Mouse (Mus musculus) hindbrain, postnatal 0 days (tissue): ENCODE measurements around the gene Chst15. TPM values are rescaled to one million over a fixed set of nuclear protein-coding genes. Genes with fewer than 3 reads are reported as not detected.

Experiments
- ATAC-seq: fragments of 200-750 bp; cut with Nextera tagmentation; 2 replicates; pipeline ENCODE4 v1.8.0; 2017; ENCODE audit warnings: mild to moderate bottlenecking, moderate TSS enrichment, moderate library complexity
- DNase-seq: peaks from one replicate; pipeline ENCODE4 v3.0.0-alpha.2; 2015; ENCODE audit warnings: low spot score
- H3K27ac ChIP-seq: fragments of 300-500 bp; sonication (generic); 2 replicates; pipeline ENCODE4 v1.5.1; 2014; ENCODE audit warnings: mild to moderate bottlenecking
- H3K27me3 ChIP-seq: fragments of 300-500 bp; sonication (generic); 2 replicates; pipeline ENCODE4 v1.6.1; 2014; ENCODE audit warnings: low read length, mixed read lengths; ENCODE audit not compliant: insufficient read depth
- H3K36me3 ChIP-seq: fragments of 300-500 bp; sonication (generic); 2 replicates; pipeline ENCODE4 v1.6.1; 2014; ENCODE audit warnings: low read length, mixed read lengths; ENCODE audit not compliant: insufficient read depth
- H3K4me1 ChIP-seq: fragments of 300-500 bp; sonication (generic); 2 replicates; pipeline ENCODE4 v1.6.1; 2014; ENCODE audit warnings: antibody characterized with exemption, low read length, mixed read lengths; ENCODE audit not compliant: insufficient read depth
- H3K4me2 ChIP-seq: fragments of 300-500 bp; sonication (generic); 2 replicates; pipeline ENCODE4 v1.6.1; 2014; ENCODE audit warnings: low read depth, mild to moderate bottlenecking, low read length, moderate library complexity, mixed read lengths
- H3K4me3 ChIP-seq: fragments of 300-500 bp; sonication (generic); 2 replicates; pipeline ENCODE4 v1.5.1; 2014; ENCODE audit warnings: low read length
- H3K9ac ChIP-seq: fragments of 300-500 bp; sonication (generic); replicated peaks from 2 replicates; pipeline ENCODE4 v1.6.1; 2014; ENCODE audit warnings: mild to moderate bottlenecking, low read length, moderate library complexity, mixed read lengths
- H3K9me3 ChIP-seq: fragments of 300-500 bp; sonication (generic); 2 replicates; pipeline ENCODE4 v1.6.1; 2016; ENCODE audit warnings: low read length, mixed read lengths
- CTCF ChIP-seq: IDR thresholded peaks from 2 replicates; pipeline ENCODE4 v1.5.1; 2016; ENCODE audit warnings: antibody characterized with exemption, control low read depth, low read depth
- WGBS: fragments of 180-500 bp; shearing (Covaris S2); extraction: QIAGEN DNeasy Blood & Tissue Kit; methylation state at CpG from one replicate; pipeline ENCODE4 v1.1.7; 2014; 5-methylcytosine and 5-hydroxymethylcytosine counted together
- polyA plus RNA-seq: library from polyadenylated mRNA; unstranded; fragments of >200 nt; fragmentation: Nextera tagmentation; extraction: Ambion mirVana; gene quantifications from 2 replicates; pipeline ENCODE4 v1.2.1, GENCODE M21; 2015
- total RNA-seq: library from RNA; depleted of rRNA; stranded (reverse); fragments of >200 nt; gene quantifications from 2 replicates; pipeline ENCODE4 v1.2.3, GENCODE M21; 2014

The Chst15 gene
- total and polyA plus RNA-seq, 2 experiments from 2014 or later, result 16.7 to 32.6 TPM

DNA sequence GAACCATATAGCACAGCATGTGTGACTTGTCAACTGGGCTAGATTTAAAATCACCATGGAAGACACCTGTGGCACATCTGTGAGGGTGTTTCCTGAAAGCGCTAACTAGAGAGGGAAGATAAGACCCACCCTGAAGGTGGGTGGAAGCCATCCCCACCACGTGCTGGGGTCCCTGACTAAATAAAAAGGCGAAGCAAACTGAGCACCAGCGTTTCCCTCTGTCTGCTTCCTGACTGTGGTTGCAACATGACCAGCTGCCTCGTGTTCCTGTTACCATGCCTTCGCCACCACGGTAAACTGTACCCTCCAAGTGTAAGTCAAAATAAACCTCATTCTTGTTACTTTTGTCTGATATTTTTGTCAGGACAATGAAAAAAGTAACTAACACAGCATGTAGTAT, 13.0 kb downstream of the Chst15 start:
- H3K27ac ChIP-seq, result no peak overlapping the region
- ATAC-seq, result no peak
- no peak for DNase-seq
- H3K9ac ChIP-seq, result no peak overlapping the region
- H3K4me1 ChIP-seq, result 0 out of 2 replicates have a peak, but pooled peaks cover 8% of the 10 kb centered on the region
- no peaks in the 10 kb centered on the region for H3K36me3 ChIP-seq
- H3K9me3 ChIP-seq, result no peaks in the 10 kb centered on the region
- H3K4me3 ChIP-seq, result no peak overlapping the region
- no peaks in the 10 kb centered on the region for H3K27me3 ChIP-seq
- no peak for TF ChIP-seq CTCF
- 73% methylated on average over 7 of the region's 7 CpGs for WGBS
- no peak overlapping the region for H3K4me2 ChIP-seq

- no peak for DNase-seq
- H3K4me1 ChIP-seq, result 0 out of 2 replicates have a peak, but pooled peaks cover 8% of the 10 kb centered on the region
- WGBS, result 66% methylated on average over 8 of the region's 8 CpGs
Observed at GRCm38 (mm10) chr7:132302508-132303241, 14.4 kb downstream of the Chst15 start.

GRCm38 (mm10) chr7:132299661-132300210, 17.3 kb downstream of the Chst15 start:
- ATAC-seq (no peak), DNase-seq (no peak)
- no peak for TF ChIP-seq CTCF
- Histone ChIP-seq H3K9ac (no peak overlapping the region), H3K4me2 (no peak overlapping the region), H3K4me1 (0 out of 2 replicates have a peak, but pooled peaks cover 6% of the 10 kb centered on the region), H3K9me3 (no peaks in the 10 kb centered on the region), H3K36me3 (no peaks in the 10 kb centered on the region), H3K27ac (no peak overlapping the region), H3K27me3 (no peaks in the 10 kb centered on the region), H3K4me3 (no peak overlapping the region)
- 57% methylated on average over 5 of the region's 5 CpGs for WGBS

More at GRCm38 (mm10) chr7:132302508-132303241, 14.4 kb downstream of the Chst15 start:
- Histone ChIP-seq H3K27ac (no peak overlapping the region), H3K27me3 (no peaks in the 10 kb centered on the region), H3K36me3 (no peaks in the 10 kb centered on the region), H3K4me2 (no peak overlapping the region), H3K9ac (no peak overlapping the region), H3K4me3 (no peak overlapping the region), H3K9me3 (no peaks in the 10 kb centered on the region)
- no peak for ATAC-seq
- TF ChIP-seq CTCF, result no peak

- Histone ChIP-seq H3K4me1 (0 out of 2 replicates have a peak, but pooled peaks cover 4% of the 10 kb centered on the region), H3K9me3 (no peaks in the 10 kb centered on the region), H3K4me3 (no peak overlapping the region), H3K36me3 (no peaks in the 10 kb centered on the region), H3K27ac (no peak overlapping the region), H3K27me3 (no peaks in the 10 kb centered on the region), H3K9ac (no peak overlapping the region), H3K4me2 (no peak overlapping the region)
- TF ChIP-seq CTCF, result no peak
- ATAC-seq, result 0 out of 2 replicates have a peak, but pooled peaks have one; percentile 40
- no peak for DNase-seq
- 77% methylated on average over 7 of the region's 7 CpGs for WGBS
Observed at GRCm38 (mm10) chr7:132298412-132298990, 18.5 kb downstream of the Chst15 start.

- Histone ChIP-seq H3K9me3 (no peaks in the 10 kb centered on the region), H3K36me3 (no peaks in the 10 kb centered on the region), H3K4me1 (no peaks in the 10 kb centered on the region), H3K27ac (no peak overlapping the region), H3K4me3 (no peak overlapping the region), H3K9ac (no peak overlapping the region), H3K27me3 (no peaks in the 10 kb centered on the region), H3K4me2 (no peak overlapping the region)
- TF ChIP-seq CTCF, result no peak
- DNase-seq, result no peak
- 72% methylated on average over 4 of the region's 4 CpGs for WGBS
- no peak for ATAC-seq
Observed at GRCm38 (mm10) chr7:132296661-132297443, 20.2 kb downstream of the Chst15 start.

DNA sequence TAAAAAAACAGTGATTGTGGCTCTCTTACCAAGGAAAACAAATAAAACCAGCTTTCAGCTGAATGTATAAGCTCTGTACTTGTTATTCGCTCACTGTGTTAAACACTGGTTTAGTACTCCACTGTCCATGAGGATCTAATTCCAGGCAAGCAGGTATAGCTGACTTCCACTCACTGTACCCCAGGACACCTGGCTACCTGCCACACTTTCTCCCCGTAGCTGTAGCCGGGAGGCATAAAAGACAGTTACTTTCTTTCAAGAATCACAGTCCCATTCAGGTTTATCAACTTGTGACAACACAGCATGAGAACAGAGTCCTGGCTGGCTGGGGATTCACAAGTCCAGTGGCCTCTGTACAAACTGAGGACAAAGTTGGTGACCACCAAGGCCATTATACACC, 20.9 kb downstream of the Chst15 start:
- WGBS, result 60% methylated on average over 3 of the region's 3 CpGs
- no peak for ATAC-seq

More for the DNA sequence above, 20.9 kb downstream of the Chst15 start:
- TF ChIP-seq CTCF, result no peak
- no peaks in the 10 kb centered on the region for H3K4me1 ChIP-seq
- H3K9ac ChIP-seq, result no peak overlapping the region
- no peaks in the 10 kb centered on the region for H3K36me3 ChIP-seq
- H3K9me3 ChIP-seq, result no peaks in the 10 kb centered on the region
- H3K4me3 ChIP-seq, result no peak overlapping the region
- no peak for DNase-seq
- H3K4me2 ChIP-seq, result no peak overlapping the region
- H3K27ac ChIP-seq, result no peak overlapping the region
- H3K27me3 ChIP-seq, result no peaks in the 10 kb centered on the region
